Mouse (Mus musculus) thymus, adult 2 months (tissue): ENCODE data around the gene Slc30a7.

ENCODE experiments used
- CTCF ChIP-seq: fragments of 200-500 bp; IDR thresholded peaks from 2 replicates; pipeline ENCODE4 v1.5.1; 2012; ENCODE audit warnings: mild to moderate bottlenecking, control low read depth, low read length, moderate library complexity, borderline replicate concordance; ENCODE audit not compliant: control insufficient read depth, poor library complexity, insufficient read depth; ENCODE audit errors: extremely low read depth
- POLR2A ChIP-seq: fragments of 200-500 bp; IDR thresholded peaks from 2 replicates; pipeline ENCODE4 v1.6.1; 2012; ENCODE audit warnings: mild to moderate bottlenecking, low read length, control low read depth, moderate library complexity; ENCODE audit not compliant: control insufficient read depth, poor library complexity, insufficient read depth; ENCODE audit errors: extremely low read depth

GRCm38 (mm10) chr3:116007941-116008440 lies 785 bp upstream of the Slc30a7 start:
- no peak for TF ChIP-seq POLR2A
- no peak for TF ChIP-seq CTCF
